Mouse (Mus musculus) cerebellum, adult 11-12 months (tissue): ENCODE results near the gene Hhat.

ENCODE experiments used
- DNase-seq: peaks from one replicate; pipeline ENCODE4 v3.0.0; 2022

The Hhat gene

GRCm38 (mm10) chr1:192478176-192478575 is 292.8 kb downstream of the Hhat start:
- DNase-seq = no peak

GRCm38 (mm10) chr1:192477556-192477955 is 293.5 kb downstream of the Hhat start:
- DNase-seq = no peak

- no peak for DNase-seq
Measured at GRCm38 (mm10) chr1:192476704-192477103, 294.3 kb downstream of the Hhat start.

GRCm38 (mm10) chr1:192473134-192473533 is 297.9 kb downstream of the Hhat start:
- no peak for DNase-seq

- no peak for DNase-seq
Measured at GRCm38 (mm10) chr1:192472366-192472765, 298.7 kb downstream of the Hhat start.

GRCm38 (mm10) chr1:192463732-192464131 is 307.3 kb downstream of the Hhat start:
- no peak for DNase-seq

- DNase-seq = peak; percentile 63
Measured at GRCm38 (mm10) chr1:192457526-192458206, 313.4 kb downstream of the Hhat start.

GRCm38 (mm10) chr1:192457037-192457436 is 314.0 kb downstream of the Hhat start:
- DNase-seq = no peak

GRCm38 (mm10) chr1:192454981-192455380 is 316.0 kb downstream of the Hhat start:
- no peak for DNase-seq

- no peak for DNase-seq
Measured at GRCm38 (mm10) chr1:192454501-192454900, 316.5 kb downstream of the Hhat start.

GRCm38 (mm10) chr1:192451722-192452121 is 319.3 kb downstream of the Hhat start:
- no peak for DNase-seq

GRCm38 (mm10) chr1:192450425-192450824 is 320.6 kb downstream of the Hhat start:
- DNase-seq = no peak

GRCm38 (mm10) chr1:192449572-192450351 is 321.3 kb downstream of the Hhat start:
- peak; percentile 84 for DNase-seq

GRCm38 (mm10) chr1:192448512-192448911 is 322.5 kb downstream of the Hhat start:
- DNase-seq = no peak

- no peak for DNase-seq
Measured at GRCm38 (mm10) chr1:192447666-192448065, 323.4 kb downstream of the Hhat start.
